ENCODE assay signal across 26 mouse cellular contexts in genomic region chr8:116063541-116063940, GRCm38 (mm10).
DNase-seq lines count a peak whose midpoint lies in the region; ATAC-seq and TF ChIP-seq lines count a peak whose summit lies in the region.
"Had no signal": no experiment of that assay in that cellular context is flagged by ENCODE, and none has a peak within 500 bp of the region (broad histone marks: within the 10 kb centered on the region; RNA-seq: fewer than 3 reads in every experiment).

No protein-coding gene starts in this region.

- no peaks in the 10 kb centered on the region for H3K9me3 ChIP-seq in embryonic facial prominence, embryonic 14.5 days (ENCODE audit: control insufficient read depth, low read length)
- H3K9me3 ChIP-seq in embryonic facial prominence, embryonic 10.5 days = no peaks in the 10 kb centered on the region
- no peaks in the 10 kb centered on the region for H3K9me3 ChIP-seq in kidney, postnatal 0 days (replicated peaks; ENCODE audit: low read length)
- H3K9me3 ChIP-seq in kidney, embryonic 16.5 days (ENCODE audit: low read length) = no peaks in the 10 kb centered on the region
- H3K9me3 ChIP-seq: forebrain, embryonic 12.5 days; limb, embryonic 15.5 days; liver, embryonic 15.5 days had no signal

- H3K4me1 ChIP-seq in embryonic facial prominence, embryonic 14.5 days (ENCODE audit: control insufficient read depth, insufficient read depth, low read length) = no peaks in the 10 kb centered on the region
- H3K4me1 ChIP-seq in embryonic facial prominence, embryonic 10.5 days = no peaks in the 10 kb centered on the region
- no peaks in the 10 kb centered on the region for H3K4me1 ChIP-seq in kidney, postnatal 0 days (replicated peaks; ENCODE audit: insufficient read depth, low read length)
- no peaks in the 10 kb centered on the region for H3K4me1 ChIP-seq in kidney, embryonic 16.5 days (ENCODE audit: insufficient read depth, low read length)
- H3K4me1 ChIP-seq: forebrain, embryonic 12.5 days; limb, embryonic 15.5 days; liver, embryonic 15.5 days; megakaryocyte, embryonic 14.5 days had no signal

- H3K27me3 ChIP-seq in embryonic facial prominence, embryonic 14.5 days (replicated peaks; ENCODE audit: control insufficient read depth, insufficient read depth, low read length) = no peaks in the 10 kb centered on the region
- H3K27me3 ChIP-seq in embryonic facial prominence, embryonic 10.5 days (replicated peaks; ENCODE audit: low read depth, poor library complexity, severe bottlenecking) = 0 out of 2 replicates have a peak, but pooled peaks cover 4% of the 10 kb centered on the region
- no peaks in the 10 kb centered on the region for H3K27me3 ChIP-seq in kidney, postnatal 0 days (ENCODE audit: insufficient read depth, low read length)
- H3K27me3 ChIP-seq in kidney, embryonic 16.5 days (ENCODE audit: insufficient read depth, low read length) = no peaks in the 10 kb centered on the region
- H3K27me3 ChIP-seq: limb, embryonic 15.5 days; liver, embryonic 15.5 days; megakaryocyte, embryonic 14.5 days had no signal

- no peak for ATAC-seq in embryonic facial prominence, embryonic 14.5 days (ENCODE audit: low read depth)
- ATAC-seq in kidney, postnatal 0 days (replicated peaks; ENCODE audit: low FRiP score, low read depth) = no peak
- no peak for ATAC-seq in kidney, embryonic 16.5 days (ENCODE audit: low FRiP score, low TSS enrichment)
- ATAC-seq: CD4-positive, CD25-positive, alpha-beta regulatory T cell, adult 4 months had no signal

- no peaks in the 10 kb centered on the region for H3K36me3 ChIP-seq in embryonic facial prominence, embryonic 14.5 days (ENCODE audit: control insufficient read depth, insufficient read depth, low read length)
- no peaks in the 10 kb centered on the region for H3K36me3 ChIP-seq in embryonic facial prominence, embryonic 10.5 days (replicated peaks)
- no peaks in the 10 kb centered on the region for H3K36me3 ChIP-seq in kidney, postnatal 0 days (ENCODE audit: insufficient read depth, low read length)
- no peaks in the 10 kb centered on the region for H3K36me3 ChIP-seq in kidney, embryonic 16.5 days (ENCODE audit: insufficient read depth, low read length)
- H3K36me3 ChIP-seq: forebrain, embryonic 12.5 days; limb, embryonic 15.5 days; liver, embryonic 15.5 days had no signal

- no peak overlapping the region for H3K4me3 ChIP-seq in embryonic facial prominence, embryonic 14.5 days (ENCODE audit: low read depth, low read length)
- no peak overlapping the region for H3K4me3 ChIP-seq in embryonic facial prominence, embryonic 10.5 days
- no peak overlapping the region for H3K4me3 ChIP-seq in kidney, postnatal 0 days (replicated peaks; ENCODE audit: low read depth, low read length)
- H3K4me3 ChIP-seq in kidney, embryonic 16.5 days (ENCODE audit: low read length) = no peak overlapping the region
- H3K4me3 ChIP-seq: forebrain, embryonic 12.5 days; heart, adult 2 months; layer of hippocampus, adult 2 months; limb, embryonic 15.5 days; liver, embryonic 15.5 days; megakaryocyte, embryonic 14.5 days; myocyte had no signal

- H3K9ac ChIP-seq in embryonic facial prominence, embryonic 14.5 days (ENCODE audit: low read depth, low read length) = no peak overlapping the region
- no peak overlapping the region for H3K9ac ChIP-seq in kidney, postnatal 0 days (ENCODE audit: low read depth, low read length)
- no peak overlapping the region for H3K9ac ChIP-seq in kidney, embryonic 16.5 days (replicated peaks; ENCODE audit: low read length)
- H3K9ac ChIP-seq: forebrain, embryonic 12.5 days; hindbrain, embryonic 14.5 days; limb, embryonic 15.5 days; liver, embryonic 15.5 days had no signal

- 76% methylated on average over 5 of the region's 5 CpGs for WGBS in embryonic facial prominence, embryonic 14.5 days
- WGBS in embryonic facial prominence, embryonic 10.5 days = 82% methylated on average over 5 of the region's 5 CpGs
- WGBS in kidney, postnatal 0 days = 79% methylated on average over 5 of the region's 5 CpGs
- WGBS in kidney, embryonic 16.5 days = 85% methylated on average over 5 of the region's 5 CpGs

- no peak overlapping the region for H3K27ac ChIP-seq in embryonic facial prominence, embryonic 14.5 days (replicated peaks; ENCODE audit: low read depth, low read length)
- no peak overlapping the region for H3K27ac ChIP-seq in embryonic facial prominence, embryonic 10.5 days (replicated peaks)
- no peak overlapping the region for H3K27ac ChIP-seq in kidney, postnatal 0 days
- H3K27ac ChIP-seq in kidney, embryonic 16.5 days (ENCODE audit: low read length) = no peak overlapping the region
- H3K27ac ChIP-seq: forebrain, embryonic 12.5 days; heart, adult 2 months; hindbrain, embryonic 14.5 days; layer of hippocampus, adult 2 months; limb, embryonic 15.5 days; liver, embryonic 15.5 days had no signal

- no peak overlapping the region for H3K4me2 ChIP-seq in embryonic facial prominence, embryonic 14.5 days (ENCODE audit: low read depth, low read length)
- H3K4me2 ChIP-seq in kidney, postnatal 0 days (ENCODE audit: low read length) = no peak overlapping the region
- H3K4me2 ChIP-seq in kidney, embryonic 16.5 days (replicated peaks; ENCODE audit: low read depth, low read length) = no peak overlapping the region
- H3K4me2 ChIP-seq: forebrain, embryonic 12.5 days; hindbrain, embryonic 14.5 days; limb, embryonic 15.5 days; liver, embryonic 15.5 days had no signal

- DNase-seq in embryonic facial prominence, embryonic 14.5 days (ENCODE audit: low spot score) = peak; percentile 30
- no peak for DNase-seq in embryonic facial prominence, embryonic 10.5 days (ENCODE audit: low spot score)
- DNase-seq in kidney, postnatal 0 days (ENCODE audit: low spot score) = peak; percentile 4
- peak; percentile 73 for DNase-seq in 3T3-L1 (ENCODE audit: low read depth, low spot score)
- peak; percentile 23 to 36 for DNase-seq in kidney, postnatal 36 days
- DNase-seq in spleen, postnatal 14 days (ENCODE audit: low spot score in 2 of 2) = no peak
- DNase-seq in layer of hippocampus, adult 9-11 months = no peak
- DNase-seq: adrenal gland, postnatal 25 days; cerebellum, adult 11-12 months; cerebellum, postnatal 25 days; embryo, embryonic 11 days; gastrocnemius, postnatal 10 days; heart, adult 2 months; lung, postnatal 10 days; midbrain, embryonic 14.5 days; retina, postnatal 1 day; thymus, postnatal 36 days had no signal

- TF ChIP-seq CTCF in kidney, postnatal 0 days (IDR thresholded peaks at IDR 0.05; ENCODE audit: low read depth) = no peak

Comparison
In these comparisons a context has a peak if more than half of its experiments do, and no peak if none do; other contexts are left out.
1. DNase-seq: peak in embryonic facial prominence, embryonic 14.5 days (single experiment), kidney, postnatal 0 days (single experiment), 3T3-L1 (single experiment) and kidney, postnatal 36 days (2 of 2); none in embryonic facial prominence, embryonic 10.5 days (single experiment), spleen, postnatal 14 days (0 of 2) and layer of hippocampus, adult 9-11 months (single experiment).